Mouse (Mus musculus) bone marrow macrophage, adult 2 months (primary cell): ENCODE measurements at regions not wholly inside any gene's neighbourhood (a gene's known extent, or its start where the extent isn't known, plus 50 kb on each side); places are given as distances from the start of the nearest gene placed in this dataset.

Experiments
- CTCF ChIP-seq: IDR thresholded peaks from 2 replicates; pipeline ENCODE4 v1.5.1; 2012; ENCODE audit warnings: low read depth, mild to moderate bottlenecking, low read length, moderate library complexity
- POLR2A ChIP-seq: IDR thresholded peaks from 2 replicates; pipeline ENCODE4 v1.6.1; 2012; ENCODE audit warnings: mild to moderate bottlenecking, low read depth, low read length, borderline replicate concordance

GRCm38 (mm10) chr16:5368897-5369558, 113.2 kb upstream of the Eef2kmt start:
- TF ChIP-seq POLR2A (no peak), CTCF (no peak)
